Comparison of ENCODE assay signal across 8 mouse cellular contexts in genomic region chr8:70511770-70512169, GRCm38 (mm10). TPM values are rescaled to one million over a fixed set of nuclear protein-coding genes. Genes with fewer than 3 reads are reported as not detected.
DNase-seq lines count a peak whose midpoint lies in the region; ATAC-seq lines count a peak whose summit lies in the region.
"Had no signal": no experiment of that assay in that cellular context is flagged by ENCODE, and none has a peak within 500 bp of the region (broad histone marks: within the 10 kb centered on the region; RNA-seq: fewer than 3 reads in every experiment).

No protein-coding gene starts in this region.

- no peak overlapping the region for H3K4me3 ChIP-seq in hindbrain, embryonic 12.5 days
- H3K4me3 ChIP-seq in hindbrain, embryonic 13.5 days, result no peak overlapping the region
- H3K4me3 ChIP-seq in neural tube, embryonic 13.5 days, result no peak overlapping the region
- H3K4me3 ChIP-seq in embryonic facial prominence, embryonic 13.5 days, result no peak overlapping the region; the same call in 1 of the 2 replicates
- no peak overlapping the region for H3K4me3 ChIP-seq in macrophage (ENCODE audit: inconsistent target)

- no peak overlapping the region for H3K9ac ChIP-seq in hindbrain, embryonic 12.5 days
- H3K9ac ChIP-seq in hindbrain, embryonic 13.5 days, result no peak overlapping the region
- H3K9ac ChIP-seq in neural tube, embryonic 13.5 days, result no peak overlapping the region
- H3K9ac ChIP-seq in embryonic facial prominence, embryonic 13.5 days, result no peak overlapping the region

- H3K9me3 ChIP-seq in hindbrain, embryonic 12.5 days (replicated peaks), result no peaks in the 10 kb centered on the region
- H3K9me3 ChIP-seq in hindbrain, embryonic 13.5 days, result no peaks in the 10 kb centered on the region
- H3K9me3 ChIP-seq in neural tube, embryonic 13.5 days, result no peaks in the 10 kb centered on the region
- H3K9me3 ChIP-seq in embryonic facial prominence, embryonic 13.5 days, result no peaks in the 10 kb centered on the region

- H3K27ac ChIP-seq in hindbrain, embryonic 12.5 days, result no peak overlapping the region
- no peak overlapping the region for H3K27ac ChIP-seq in hindbrain, embryonic 13.5 days
- no peak overlapping the region for H3K27ac ChIP-seq in neural tube, embryonic 13.5 days (replicated peaks)
- no peak overlapping the region for H3K27ac ChIP-seq in embryonic facial prominence, embryonic 13.5 days
- peak overlapping the region; percentile 85 for H3K27ac ChIP-seq in macrophage

- H3K4me1 ChIP-seq in hindbrain, embryonic 12.5 days, result peaks cover 19% of the 10 kb centered on the region
- H3K4me1 ChIP-seq in hindbrain, embryonic 13.5 days (replicated peaks), result peaks cover 30% of the 10 kb centered on the region
- H3K4me1 ChIP-seq in neural tube, embryonic 13.5 days (replicated peaks), result peaks cover 34% of the 10 kb centered on the region
- peaks cover 24% of the 10 kb centered on the region for H3K4me1 ChIP-seq in embryonic facial prominence, embryonic 13.5 days

- ATAC-seq in hindbrain, embryonic 12.5 days (ENCODE audit: low FRiP score), result no peak
- ATAC-seq in hindbrain, embryonic 13.5 days (ENCODE audit: low FRiP score), result no peak
- no peak for ATAC-seq in neural tube, embryonic 13.5 days (ENCODE audit: low read depth)
- ATAC-seq in embryonic facial prominence, embryonic 13.5 days (ENCODE audit: insufficient number of reproducible peaks, insufficient read depth, low FRiP score, low TSS enrichment, low read depth), result no peak

- WGBS in hindbrain, embryonic 12.5 days, result 95% methylated on average over 2 of the region's 2 CpGs
- 98% methylated on average over 2 of the region's 2 CpGs for WGBS in hindbrain, embryonic 13.5 days
- 98% methylated on average over 2 of the region's 2 CpGs for WGBS in neural tube, embryonic 13.5 days
- 93% methylated on average over 2 of the region's 2 CpGs for WGBS in embryonic facial prominence, embryonic 13.5 days
- 85% methylated on average over 2 of the region's 2 CpGs for WGBS in macrophage (ENCODE audit: missing documents)

- H3K79me2 ChIP-seq in macrophage (ENCODE audit: inconsistent target), result peaks cover 80% of the 10 kb centered on the region

- peak overlapping the region; percentile 97; the same call in 1 of the 2 replicates for H3K4me2 ChIP-seq in hindbrain, embryonic 12.5 days (replicated peaks)
- H3K4me2 ChIP-seq in hindbrain, embryonic 13.5 days, result no peak overlapping the region; the same call in 1 of the 2 replicates
- H3K4me2 ChIP-seq in neural tube, embryonic 13.5 days, result peak overlapping the region; percentile 99; the same call in 1 of the 2 replicates
- 0 out of 2 replicates have a peak overlapping the region, but pooled peaks have one; percentile 97 for H3K4me2 ChIP-seq in embryonic facial prominence, embryonic 13.5 days

- H3K27me3 ChIP-seq in hindbrain, embryonic 12.5 days, result no peaks in the 10 kb centered on the region
- H3K27me3 ChIP-seq in hindbrain, embryonic 13.5 days, result no peaks in the 10 kb centered on the region
- no peaks in the 10 kb centered on the region for H3K27me3 ChIP-seq in neural tube, embryonic 13.5 days
- no peaks in the 10 kb centered on the region for H3K27me3 ChIP-seq in embryonic facial prominence, embryonic 13.5 days

- H3K36me3 ChIP-seq in hindbrain, embryonic 12.5 days, result peaks cover 49% of the 10 kb centered on the region
- peaks cover 51% of the 10 kb centered on the region for H3K36me3 ChIP-seq in hindbrain, embryonic 13.5 days
- H3K36me3 ChIP-seq in neural tube, embryonic 13.5 days, result peaks cover 50% of the 10 kb centered on the region
- peaks cover 59% of the 10 kb centered on the region for H3K36me3 ChIP-seq in embryonic facial prominence, embryonic 13.5 days
- H3K36me3 ChIP-seq in macrophage (ENCODE audit: inconsistent target), result peaks cover 37% of the 10 kb centered on the region

- no peak for DNase-seq in neural tube, embryonic 10.5 days (ENCODE audit: extremely low spot score, low spot score)
- DNase-seq in cerebellum, adult 18-20 months, result no peak
- DNase-seq: right cerebral cortex, postnatal 25 days had no signal

RNA-seq across cellular contexts. Expression of gene Uba52, which starts 1.2 kb away (rescaled TPM):
- 633 and 755 TPM in 2 replicates for polyA plus RNA-seq in hindbrain, embryonic 12.5 days (2016; fragmentation: Nextera tagmentation; extraction: Ambion mirVana)
- 715 and 758 TPM in 2 replicates for polyA plus RNA-seq in hindbrain, embryonic 13.5 days (2015; fragmentation: Nextera tagmentation; extraction: Ambion mirVana)
- polyA plus RNA-seq in neural tube, embryonic 13.5 days (2015; fragmentation: Nextera tagmentation; extraction: Ambion mirVana), result 787 and 800 TPM in 2 replicates
- polyA plus RNA-seq in embryonic facial prominence, embryonic 13.5 days (2015; fragmentation: Nextera tagmentation; extraction: Ambion mirVana), result 987 and 1,032 TPM in 2 replicates
- total RNA-seq in macrophage (2018; cell fraction: chromatin; rRNA removed), result 100 to 1,000 TPM in 1 of 26 experiments, 10 to 100 TPM in 25; 15.6 to 152 (median 42.1) TPM
- total RNA-seq in macrophage (2018; cell fraction: cytosol; rRNA removed), result 1,000 to 10,000 TPM in 13 of 26 experiments, 100 to 1,000 TPM in 13; 668 to 1,500 (median 1,029) TPM
- total RNA-seq in macrophage (2018; cell fraction: nucleus; rRNA removed), result 100 to 1,000 TPM in 21 of 26 experiments, 10 to 100 TPM in 5; 73.7 to 183 (median 129) TPM
- 907 to 1,116 TPM (median 1,045 TPM) in 3 replicates for polyA plus RNA-seq in macrophage (2018)

RNA-seq across cellular contexts. Expression of gene Rex1bd, which starts 5.2 kb away (rescaled TPM):
- 118 TPM in 2 replicates for polyA plus RNA-seq in hindbrain, embryonic 12.5 days (2016; fragmentation: Nextera tagmentation; extraction: Ambion mirVana)
- 147 and 148 TPM in 2 replicates for polyA plus RNA-seq in hindbrain, embryonic 13.5 days (2015; fragmentation: Nextera tagmentation; extraction: Ambion mirVana)
- 143 and 153 TPM in 2 replicates for polyA plus RNA-seq in neural tube, embryonic 13.5 days (2015; fragmentation: Nextera tagmentation; extraction: Ambion mirVana)
- polyA plus RNA-seq in embryonic facial prominence, embryonic 13.5 days (2015; fragmentation: Nextera tagmentation; extraction: Ambion mirVana), result 169 and 178 TPM in 2 replicates
- 10 to 100 TPM in 18 of 26 experiments, 1 to 10 TPM in 8; 4.0 to 44.4 (median 19.7) TPM for total RNA-seq in macrophage (2018; cell fraction: chromatin; rRNA removed)
- 100 to 1,000 TPM in 7 of 26 experiments, 10 to 100 TPM in 19; 62.5 to 111 (median 90.4) TPM for total RNA-seq in macrophage (2018; cell fraction: cytosol; rRNA removed)
- 10 to 100 TPM in 25 of 26 experiments, 1 to 10 TPM in 1; 7.9 to 67.7 (median 32.9) TPM for total RNA-seq in macrophage (2018; cell fraction: nucleus; rRNA removed)
- 37.3 to 87.0 TPM (median 75.4 TPM) in 3 replicates for polyA plus RNA-seq in macrophage (2018)

RNA-seq across cellular contexts. Expression of gene Fkbp8, which starts 15.8 kb away (rescaled TPM):
- 313 and 334 TPM in 2 replicates for polyA plus RNA-seq in hindbrain, embryonic 12.5 days (2016; fragmentation: Nextera tagmentation; extraction: Ambion mirVana)
- polyA plus RNA-seq in hindbrain, embryonic 13.5 days (2015; fragmentation: Nextera tagmentation; extraction: Ambion mirVana), result 385 and 391 TPM in 2 replicates
- polyA plus RNA-seq in neural tube, embryonic 13.5 days (2015; fragmentation: Nextera tagmentation; extraction: Ambion mirVana), result 347 and 358 TPM in 2 replicates
- polyA plus RNA-seq in embryonic facial prominence, embryonic 13.5 days (2015; fragmentation: Nextera tagmentation; extraction: Ambion mirVana), result 297 and 306 TPM in 2 replicates
- 100 to 1,000 TPM; 130 to 375 (median 241) TPM for total RNA-seq in macrophage (2018; cell fraction: chromatin; rRNA removed)
- total RNA-seq in macrophage (2018; cell fraction: cytosol; rRNA removed), result 100 to 1,000 TPM; 162 to 236 (median 198) TPM
- total RNA-seq in macrophage (2018; cell fraction: nucleus; rRNA removed), result 100 to 1,000 TPM; 137 to 299 (median 210) TPM
- 103 to 188 TPM (median 181 TPM) in 3 replicates for polyA plus RNA-seq in macrophage (2018)

RNA-seq across cellular contexts. Expression of gene Kxd1, which starts 16.0 kb away (rescaled TPM):
- polyA plus RNA-seq in hindbrain, embryonic 12.5 days (2016; fragmentation: Nextera tagmentation; extraction: Ambion mirVana), result 47.1 and 48.5 TPM in 2 replicates
- 47.7 and 50.5 TPM in 2 replicates for polyA plus RNA-seq in hindbrain, embryonic 13.5 days (2015; fragmentation: Nextera tagmentation; extraction: Ambion mirVana)
- polyA plus RNA-seq in neural tube, embryonic 13.5 days (2015; fragmentation: Nextera tagmentation; extraction: Ambion mirVana), result 46.7 and 46.9 TPM in 2 replicates
- polyA plus RNA-seq in embryonic facial prominence, embryonic 13.5 days (2015; fragmentation: Nextera tagmentation; extraction: Ambion mirVana), result 55.4 and 59.9 TPM in 2 replicates
- total RNA-seq in macrophage (2018; cell fraction: chromatin; rRNA removed), result 10 to 100 TPM in 24 of 26 experiments, 1 to 10 TPM in 2; 8.3 to 50.5 (median 27.0) TPM
- 10 to 100 TPM; 46.2 to 87.2 (median 60.2) TPM for total RNA-seq in macrophage (2018; cell fraction: cytosol; rRNA removed)
- total RNA-seq in macrophage (2018; cell fraction: nucleus; rRNA removed), result 10 to 100 TPM; 15.4 to 47.1 (median 25.6) TPM
- polyA plus RNA-seq in macrophage (2018), result 50.0 to 80.3 TPM (median 65.4 TPM) in 3 replicates

RNA-seq across cellular contexts. Expression of gene Crlf1, which starts 18.8 kb away (rescaled TPM):
- 3.3 and 4.2 TPM in 2 replicates for polyA plus RNA-seq in hindbrain, embryonic 12.5 days (2016; fragmentation: Nextera tagmentation; extraction: Ambion mirVana)
- polyA plus RNA-seq in hindbrain, embryonic 13.5 days (2015; fragmentation: Nextera tagmentation; extraction: Ambion mirVana), result 2.2 and 2.9 TPM in 2 replicates
- polyA plus RNA-seq in neural tube, embryonic 13.5 days (2015; fragmentation: Nextera tagmentation; extraction: Ambion mirVana), result 3.6 and 4.6 TPM in 2 replicates
- polyA plus RNA-seq in embryonic facial prominence, embryonic 13.5 days (2015; fragmentation: Nextera tagmentation; extraction: Ambion mirVana), result 152 and 159 TPM in 2 replicates
- total RNA-seq in macrophage (2018; cell fraction: chromatin; rRNA removed), result 1 to 10 TPM in 1 of 26 experiments, not detected in 25; 8.9 TPM
- total RNA-seq in macrophage (2018; cell fraction: cytosol; rRNA removed), result not detected
- total RNA-seq in macrophage (2018; cell fraction: nucleus; rRNA removed), result 1 to 10 TPM in 1 of 26 experiments, not detected in 25; 1.2 TPM
- not detected in 3 replicates for polyA plus RNA-seq in macrophage (2018)
